Mouse (Mus musculus): ENCODE measurements around the gene Icmt. TPM values are rescaled to one million over a fixed set of nuclear protein-coding genes. Genes with fewer than 3 reads are reported as not detected.

Icmt gene
- total RNA-seq (2014; rRNA removed) (35.3 and 42.6 TPM in 2 replicates), polyA plus RNA-seq (2015; fragmentation: Nextera tagmentation; extraction: Ambion mirVana) (15.9 and 16.4 TPM in 2 replicates)

GRCm38 (mm10) chr4:152296874-152297861, at the start of gene Icmt:
Gene Icmt, plus strand, starts transcription at chr4:152297227.
- WGBS = under 1% methylated on average over 104 of the region's 119 CpGs
- DNase-seq (ENCODE audit: low spot score) = peak; percentile 100

GRCm38 (mm10) chr4:152250615-152251014, 46.4 kb upstream of the Icmt start:
- Histone ChIP-seq H3K27me3 (ENCODE audit: insufficient read depth, low read length) (no peaks in the 10 kb centered on the region), H3K4me2 (ENCODE audit: low read depth, low read length) (no peak overlapping the region), H3K36me3 (ENCODE audit: insufficient read depth, low read length) (no peaks in the 10 kb centered on the region; the same call in 1 of the 2 replicates), H3K4me1 (ENCODE audit: insufficient read depth, low read length) (0 out of 2 replicates have a peak, but pooled peaks cover 4% of the 10 kb centered on the region), H3K9me3 (ENCODE audit: low read length) (no peaks in the 10 kb centered on the region), H3K27ac (no peak overlapping the region), H3K4me3 (ENCODE audit: low read length) (no peak overlapping the region), H3K9ac (replicated peaks; ENCODE audit: low read length) (no peak overlapping the region)
- no peak; the same call in 1 of the 2 replicates for TF ChIP-seq CTCF (IDR thresholded peaks at IDR 0.05; ENCODE audit: low read depth)
- ATAC-seq (no peak), DNase-seq (ENCODE audit: low spot score) (no peak)
- 90% methylated on average over 6 of the region's 6 CpGs for WGBS

More at GRCm38 (mm10) chr4:152296874-152297861, at the start of gene Icmt:
- ATAC-seq = peak; percentile 96
- Histone ChIP-seq H3K9me3 (ENCODE audit: low read length) (no peaks in the 10 kb centered on the region), H3K9ac (replicated peaks; ENCODE audit: low read length) (peak within 1 kb of the TSS; percentile 94), H3K27me3 (ENCODE audit: insufficient read depth, low read length) (peaks cover 12% of the 10 kb centered on the region), H3K4me3 (ENCODE audit: low read length) (peak within 1 kb of the TSS; percentile 75), H3K36me3 (ENCODE audit: insufficient read depth, low read length) (peaks cover 15% of the 10 kb centered on the region; the same call in 1 of the 2 replicates), H3K4me2 (ENCODE audit: low read depth, low read length) (peak within 1 kb of the TSS; percentile 88), H3K27ac (peak within 1 kb of the TSS; percentile 76), H3K4me1 (ENCODE audit: insufficient read depth, low read length) (peaks cover 8% of the 10 kb centered on the region; the same call in 1 of the 2 replicates)
- TF ChIP-seq CTCF (IDR thresholded peaks at IDR 0.05; ENCODE audit: low read depth) = no peak

GRCm38 (mm10) chr4:152253183-152253759, 43.8 kb upstream of the Icmt start:
- WGBS = 67% methylated on average over 9 of the region's 9 CpGs
- Histone ChIP-seq H3K9me3 (ENCODE audit: low read length) (no peaks in the 10 kb centered on the region), H3K4me1 (ENCODE audit: insufficient read depth, low read length) (no peaks in the 10 kb centered on the region; the same call in 1 of the 2 replicates), H3K4me3 (ENCODE audit: low read length) (no peak overlapping the region), H3K27me3 (ENCODE audit: insufficient read depth, low read length) (no peaks in the 10 kb centered on the region), H3K36me3 (ENCODE audit: insufficient read depth, low read length) (no peaks in the 10 kb centered on the region; the same call in 1 of the 2 replicates), H3K9ac (replicated peaks; ENCODE audit: low read length) (no peak overlapping the region), H3K4me2 (ENCODE audit: low read depth, low read length) (no peak overlapping the region), H3K27ac (no peak overlapping the region)
- no peak for TF ChIP-seq CTCF (IDR thresholded peaks at IDR 0.05; ENCODE audit: low read depth)
- DNase-seq (ENCODE audit: low spot score) (no peak), ATAC-seq (no peak)

- 24% methylated on average over 6 of the region's 6 CpGs for WGBS
- Histone ChIP-seq H3K4me1 (ENCODE audit: insufficient read depth, low read length) (no peaks in the 10 kb centered on the region; the same call in 1 of the 2 replicates), H3K9ac (replicated peaks; ENCODE audit: low read length) (no peak overlapping the region), H3K4me3 (ENCODE audit: low read length) (no peak overlapping the region), H3K4me2 (ENCODE audit: low read depth, low read length) (no peak overlapping the region), H3K9me3 (ENCODE audit: low read length) (no peaks in the 10 kb centered on the region), H3K36me3 (ENCODE audit: insufficient read depth, low read length) (peaks cover 12% of the 10 kb centered on the region; the same call in 1 of the 2 replicates), H3K27me3 (ENCODE audit: insufficient read depth, low read length) (no peaks in the 10 kb centered on the region), H3K27ac (no peak overlapping the region)
- ATAC-seq (peak; percentile 35; the same call in 1 of the 2 replicates), DNase-seq (ENCODE audit: low spot score) (peak; percentile 67)
- TF ChIP-seq CTCF (IDR thresholded peaks at IDR 0.05; ENCODE audit: low read depth) = no peak
Measured at GRCm38 (mm10) chr4:152257070-152257469, 40.0 kb upstream of the Icmt start.

- H3K4me2 ChIP-seq (ENCODE audit: low read depth, low read length) = no peak overlapping the region
- WGBS = 90% methylated on average over 8 of the region's 8 CpGs
- H3K9me3 ChIP-seq (ENCODE audit: low read length) = no peaks in the 10 kb centered on the region
- no peaks in the 10 kb centered on the region for H3K27me3 ChIP-seq (ENCODE audit: insufficient read depth, low read length)
- peaks cover 12% of the 10 kb centered on the region; the same call in 1 of the 2 replicates for H3K36me3 ChIP-seq (ENCODE audit: insufficient read depth, low read length)
- H3K4me3 ChIP-seq (ENCODE audit: low read length) = no peak overlapping the region
- H3K27ac ChIP-seq = no peak overlapping the region
- no peak for TF ChIP-seq CTCF (IDR thresholded peaks at IDR 0.05; ENCODE audit: low read depth)
- DNase-seq (ENCODE audit: low spot score) = no peak
- H3K9ac ChIP-seq (replicated peaks; ENCODE audit: low read length) = no peak overlapping the region
- ATAC-seq = no peak
- H3K4me1 ChIP-seq (ENCODE audit: insufficient read depth, low read length) = peaks cover 6% of the 10 kb centered on the region
Measured at GRCm38 (mm10) chr4:152260451-152260850, 36.6 kb upstream of the Icmt start.

GRCm38 (mm10) chr4:152262187-152262586, 34.8 kb upstream of the Icmt start:
- no peak for ATAC-seq
- peaks cover 12% of the 10 kb centered on the region; the same call in 1 of the 2 replicates for H3K36me3 ChIP-seq (ENCODE audit: insufficient read depth, low read length)
- H3K4me2 ChIP-seq (ENCODE audit: low read depth, low read length) = no peak overlapping the region
- WGBS = 54% methylated on average over 9 of the region's 9 CpGs
- H3K4me1 ChIP-seq (ENCODE audit: insufficient read depth, low read length) = peaks cover 6% of the 10 kb centered on the region
- peak; percentile 53 for DNase-seq (ENCODE audit: low spot score)
- peak overlapping the region; percentile 33; the same call in 1 of the 2 replicates for H3K27ac ChIP-seq
- H3K9me3 ChIP-seq (ENCODE audit: low read length) = no peaks in the 10 kb centered on the region
- H3K9ac ChIP-seq (replicated peaks; ENCODE audit: low read length) = no peak overlapping the region
- no peaks in the 10 kb centered on the region for H3K27me3 ChIP-seq (ENCODE audit: insufficient read depth, low read length)
- TF ChIP-seq CTCF (IDR thresholded peaks at IDR 0.05; ENCODE audit: low read depth) = no peak
- H3K4me3 ChIP-seq (ENCODE audit: low read length) = no peak overlapping the region
